Mouse (Mus musculus) liver, embryonic 14.5 days (tissue): ENCODE data around the gene Abcb11.

Source experiments
- CTCF ChIP-seq: IDR thresholded peaks from 2 replicates; pipeline ENCODE4 v1.5.1; 2016; ENCODE audit warnings: antibody characterized with exemption, low read depth, control low read depth
- EP300 ChIP-seq: IDR thresholded peaks from 2 replicates; pipeline ENCODE4 v1.6.1; 2016; ENCODE audit warnings: antibody characterized with exemption, low read depth

GRCm38 (mm10) chr2:69230137-69230536 is 112.3 kb downstream of the Abcb11 start:
- TF ChIP-seq CTCF: no peak
- TF ChIP-seq EP300: no peak
